Mouse (Mus musculus): ENCODE data around the gene Tmcc3. TPM values are rescaled to one million over a fixed set of nuclear protein-coding genes. Genes with fewer than 3 reads are reported as not detected.

Tmcc3 gene
- polyA plus RNA-seq, 1 experiment from 2014 or later, result 12.5 TPM

- no peak for DNase-seq (ENCODE audit: low spot score)
- Histone ChIP-seq H3K36me3 (replicated peaks; ENCODE audit: control insufficient read depth, insufficient read depth) (no peaks in the 10 kb centered on the region), H3K27me3 (ENCODE audit: control insufficient read depth, insufficient read depth, low read length) (no peaks in the 10 kb centered on the region), H3K9ac (no peak overlapping the region), H3K4me1 (replicated peaks; ENCODE audit: control insufficient read depth, insufficient read depth, low read length) (no peaks in the 10 kb centered on the region), H3K4me2 (replicated peaks) (no peak overlapping the region), H3K27ac (no peak overlapping the region), H3K9me3 (ENCODE audit: control insufficient read depth, low read length) (no peaks in the 10 kb centered on the region), H3K4me3 (replicated peaks; ENCODE audit: low read length) (no peak overlapping the region)
- no peak for ATAC-seq (ENCODE audit: low FRiP score)
- 80% methylated on average over 13 of the region's 13 CpGs for WGBS
Observed at GRCm38 (mm10) chr10:94480380-94481101, 168.8 kb downstream of the Tmcc3 start.

GRCm38 (mm10) chr10:94481613-94482012, 169.9 kb downstream of the Tmcc3 start:
- ATAC-seq (ENCODE audit: low FRiP score) (no peak), DNase-seq (ENCODE audit: low spot score) (no peak)
- H3K9ac ChIP-seq, result no peak overlapping the region
- no peaks in the 10 kb centered on the region for H3K27me3 ChIP-seq (ENCODE audit: control insufficient read depth, insufficient read depth, low read length)
- H3K4me3 ChIP-seq (replicated peaks; ENCODE audit: low read length), result no peak overlapping the region
- H3K4me2 ChIP-seq (replicated peaks), result no peak overlapping the region
- H3K4me1 ChIP-seq (replicated peaks; ENCODE audit: control insufficient read depth, insufficient read depth, low read length), result no peaks in the 10 kb centered on the region
- H3K9me3 ChIP-seq (ENCODE audit: control insufficient read depth, low read length), result no peaks in the 10 kb centered on the region
- no peak overlapping the region for H3K27ac ChIP-seq
- H3K36me3 ChIP-seq (replicated peaks; ENCODE audit: control insufficient read depth, insufficient read depth), result no peaks in the 10 kb centered on the region

GRCm38 (mm10) chr10:94486179-94486578, 174.4 kb downstream of the Tmcc3 start:
- Histone ChIP-seq H3K9me3 (ENCODE audit: control insufficient read depth, low read length) (no peaks in the 10 kb centered on the region), H3K36me3 (replicated peaks; ENCODE audit: control insufficient read depth, insufficient read depth) (no peaks in the 10 kb centered on the region), H3K27me3 (ENCODE audit: control insufficient read depth, insufficient read depth, low read length) (no peaks in the 10 kb centered on the region), H3K9ac (no peak overlapping the region), H3K4me3 (replicated peaks; ENCODE audit: low read length) (no peak overlapping the region), H3K4me2 (replicated peaks) (no peak overlapping the region), H3K27ac (no peak overlapping the region), H3K4me1 (replicated peaks; ENCODE audit: control insufficient read depth, insufficient read depth, low read length) (no peaks in the 10 kb centered on the region)
- ATAC-seq (ENCODE audit: low FRiP score) (no peak), DNase-seq (ENCODE audit: low spot score) (no peak)
- WGBS, result 81% methylated on average over 2 of the region's 2 CpGs

GRCm38 (mm10) chr10:94489509-94489908, 177.8 kb downstream of the Tmcc3 start:
- 84% methylated on average over 4 of the region's 4 CpGs for WGBS

GRCm38 (mm10) chr10:94491006-94491405, 179.3 kb downstream of the Tmcc3 start:
- Histone ChIP-seq H3K4me2 (replicated peaks) (no peak overlapping the region), H3K27ac (no peak overlapping the region), H3K4me3 (replicated peaks; ENCODE audit: low read length) (no peak overlapping the region), H3K36me3 (replicated peaks; ENCODE audit: control insufficient read depth, insufficient read depth) (no peaks in the 10 kb centered on the region), H3K9ac (no peak overlapping the region), H3K4me1 (replicated peaks; ENCODE audit: control insufficient read depth, insufficient read depth, low read length) (no peaks in the 10 kb centered on the region; the same call in 1 of the 2 replicates), H3K9me3 (ENCODE audit: control insufficient read depth, low read length) (no peaks in the 10 kb centered on the region), H3K27me3 (ENCODE audit: control insufficient read depth, insufficient read depth, low read length) (no peaks in the 10 kb centered on the region)
- DNase-seq (ENCODE audit: low spot score) (no peak), ATAC-seq (ENCODE audit: low FRiP score) (no peak)
- 87% methylated on average over 3 of the region's 3 CpGs for WGBS

More at GRCm38 (mm10) chr10:94489509-94489908, 177.8 kb downstream of the Tmcc3 start:
- Histone ChIP-seq H3K9ac (no peak overlapping the region), H3K27ac (no peak overlapping the region), H3K9me3 (ENCODE audit: control insufficient read depth, low read length) (no peaks in the 10 kb centered on the region), H3K4me2 (replicated peaks) (no peak overlapping the region), H3K4me1 (replicated peaks; ENCODE audit: control insufficient read depth, insufficient read depth, low read length) (no peaks in the 10 kb centered on the region; the same call in 1 of the 2 replicates), H3K27me3 (ENCODE audit: control insufficient read depth, insufficient read depth, low read length) (no peaks in the 10 kb centered on the region), H3K36me3 (replicated peaks; ENCODE audit: control insufficient read depth, insufficient read depth) (no peaks in the 10 kb centered on the region), H3K4me3 (replicated peaks; ENCODE audit: low read length) (no peak overlapping the region)
- DNase-seq (ENCODE audit: low spot score) (no peak), ATAC-seq (ENCODE audit: low FRiP score) (no peak)

GRCm38 (mm10) chr10:94494403-94494846, 182.7 kb downstream of the Tmcc3 start:
- H3K4me3 ChIP-seq (replicated peaks; ENCODE audit: low read length), result no peak overlapping the region
- H3K27ac ChIP-seq, result peak overlapping the region; percentile 73
- no peaks in the 10 kb centered on the region for H3K9me3 ChIP-seq (ENCODE audit: control insufficient read depth, low read length)
- WGBS, result 32% methylated on average over 8 of the region's 8 CpGs
- H3K9ac ChIP-seq, result no peak overlapping the region
- peak; percentile 85 for ATAC-seq (ENCODE audit: low FRiP score)
- peak; percentile 78 for DNase-seq (ENCODE audit: low spot score)
- no peaks in the 10 kb centered on the region for H3K36me3 ChIP-seq (replicated peaks; ENCODE audit: control insufficient read depth, insufficient read depth)
- H3K4me1 ChIP-seq (replicated peaks; ENCODE audit: control insufficient read depth, insufficient read depth, low read length), result peaks cover 12% of the 10 kb centered on the region
- H3K27me3 ChIP-seq (ENCODE audit: control insufficient read depth, insufficient read depth, low read length), result no peaks in the 10 kb centered on the region
- H3K4me2 ChIP-seq (replicated peaks), result 0 out of 2 replicates have a peak overlapping the region, but pooled peaks have one; percentile 2

GRCm38 (mm10) chr10:94495496-94496235, 183.9 kb downstream of the Tmcc3 start:
- H3K27ac ChIP-seq, result peak overlapping the region; percentile 47; the same call in 1 of the 2 replicates
- H3K36me3 ChIP-seq (replicated peaks; ENCODE audit: control insufficient read depth, insufficient read depth), result no peaks in the 10 kb centered on the region
- H3K9me3 ChIP-seq (ENCODE audit: control insufficient read depth, low read length), result no peaks in the 10 kb centered on the region
- no peak overlapping the region for H3K4me2 ChIP-seq (replicated peaks)
- no peaks in the 10 kb centered on the region for H3K27me3 ChIP-seq (ENCODE audit: control insufficient read depth, insufficient read depth, low read length)
- 83% methylated on average over 7 of the region's 7 CpGs for WGBS
- DNase-seq (ENCODE audit: low spot score) (no peak), ATAC-seq (ENCODE audit: low FRiP score) (no peak)
- H3K4me1 ChIP-seq (replicated peaks; ENCODE audit: control insufficient read depth, insufficient read depth, low read length), result peaks cover 23% of the 10 kb centered on the region
- H3K9ac ChIP-seq, result no peak overlapping the region
- no peak overlapping the region for H3K4me3 ChIP-seq (replicated peaks; ENCODE audit: low read length)

- no peak overlapping the region for H3K4me3 ChIP-seq (replicated peaks; ENCODE audit: low read length)
- no peak overlapping the region for H3K4me2 ChIP-seq (replicated peaks)
- H3K9ac ChIP-seq, result no peak overlapping the region
- WGBS, result 61% methylated on average over 8 of the region's 8 CpGs
- no peaks in the 10 kb centered on the region for H3K36me3 ChIP-seq (replicated peaks; ENCODE audit: control insufficient read depth, insufficient read depth)
- ATAC-seq (ENCODE audit: low FRiP score) (no peak), DNase-seq (ENCODE audit: low spot score) (no peak)
- H3K27me3 ChIP-seq (ENCODE audit: control insufficient read depth, insufficient read depth, low read length), result no peaks in the 10 kb centered on the region
- no peaks in the 10 kb centered on the region for H3K9me3 ChIP-seq (ENCODE audit: control insufficient read depth, low read length)
- H3K27ac ChIP-seq, result no peak overlapping the region
- peaks cover 27% of the 10 kb centered on the region for H3K4me1 ChIP-seq (replicated peaks; ENCODE audit: control insufficient read depth, insufficient read depth, low read length)
Observed at GRCm38 (mm10) chr10:94496826-94497440, 185.2 kb downstream of the Tmcc3 start.
